Mouse (Mus musculus) heart, postnatal 4 days (tissue): Measurements from ENCODE around the gene Bscl2. TPM values are rescaled to one million over a fixed set of nuclear protein-coding genes. Genes with fewer than 3 reads are reported as not detected.
A peak's percentile ranks its signal among the peaks of the same experiment; 100 is the strongest.
"Not testable (repeated sequence)": the region's sequence is repeated elsewhere in the genome, so short reads cannot be mapped to it uniquely, and the experiment has no call there.

Source experiments
- DNase-seq: peaks from one replicate; pipeline ENCODE4 v3.0.0; 2021
- microRNA-seq, 2 experiments: library from miRNA; unstranded; fragments of <30 nt; microRNA quantifications; one replicate each; pipeline ENCODE4 v1.2.0; 2021 to 2022
- total RNA-seq, 2 experiments: library from RNA; stranded (reverse); gene quantifications; 2 replicates each; pipeline ENCODE4 v1.2.3; 2021

The Bscl2 gene
- total RNA-seq, 2 experiments from 2014 or later, result 26.2 to 27.5 TPM

GRCm38 (mm10) chr19:8872266-8872840, 35.1 kb downstream of the Bscl2 start:
- no peak for DNase-seq

GRCm38 (mm10) chr19:8875031-8875430, 37.8 kb downstream of the Bscl2 start:
- DNase-seq, result no peak

- peak; percentile 90 for DNase-seq
Observed at GRCm38 (mm10) chr19:8880311-8881033, 43.2 kb downstream of the Bscl2 start, which contains the start of gene Uqcc3. Gene Uqcc3, minus strand, starts transcription at chr19:8880923.

GRCm38 (mm10) chr19:8881034-8881392, 43.7 kb downstream of the Bscl2 start:
- DNase-seq, result no peak

- no peak for DNase-seq
Observed at GRCm38 (mm10) chr19:8883616-8884015, 46.3 kb downstream of the Bscl2 start, which contains the start of the genes Lbhd1 and Gm49403. Gene Lbhd1, plus strand, starts transcription at chr19:8883732. Gene Gm49403, plus strand, starts transcription at chr19:8883930.

GRCm38 (mm10) chr19:8886916-8887584, 49.8 kb downstream of the Bscl2 start:
- no peak for DNase-seq

GRCm38 (mm10) chr19:8887585-8888463, 50.6 kb downstream of the Bscl2 start:
- DNase-seq, result no peak

- peak; percentile 96 for DNase-seq
Observed at GRCm38 (mm10) chr19:8888511-8889385, 51.5 kb downstream of the Bscl2 start, which contains the start of the genes 1810009A15Rik and Gm49416. Gene 1810009A15Rik, plus strand, starts transcription at chr19:8888853. Gene Gm49416, plus strand, starts transcription at chr19:8888926.

GRCm38 (mm10) chr19:8892829-8893766, 55.8 kb downstream of the Bscl2 start, which contains the start of gene Ints5:
Gene Ints5, plus strand, starts transcription at chr19:8893005.
- peak; percentile 90 for DNase-seq

GRCm38 (mm10) chr19:8895397-8895960, 58.2 kb downstream of the Bscl2 start:
- no peak for DNase-seq

- not testable (repeated sequence) for DNase-seq
Observed at GRCm38 (mm10) chr19:8896231-8896630, 59.0 kb downstream of the Bscl2 start.

- peak; percentile 59 for DNase-seq
Observed at GRCm38 (mm10) chr19:8897211-8897864, 60.1 kb downstream of the Bscl2 start.

- peak; percentile 96 for DNase-seq
Observed at GRCm38 (mm10) chr19:8897865-8898495, 60.7 kb downstream of the Bscl2 start, which contains the start of gene Ganab. Gene Ganab, plus strand, starts transcription at chr19:8898071.

Small RNAs within 50 kb of the gene (microRNA-seq; reads per million reads assigned to microRNA genes)
- gene Mir5136, result 0 to 0.20 reads per million in 2 experiments

Other genes starting within 250 kb of the Bscl2 start
- gene Slc22a8, start 246.2 kb upstream of the Bscl2 start, total RNA-seq, result not detected
- gene Slc22a6, start 219.4 kb upstream of the Bscl2 start, total RNA-seq, result not detected
- not detected for gene Chrm1, start 173.7 kb upstream of the Bscl2 start, total RNA-seq
- 10 to 100 TPM; 62.4 to 66.3 TPM for gene Slc3a2, start 114.1 kb upstream of the Bscl2 start, total RNA-seq
- 10 to 100 TPM; 30.3 to 31.1 TPM for gene Wdr74, start 101.6 kb upstream of the Bscl2 start, total RNA-seq
- gene 1700092M07Rik, start 96.7 kb upstream of the Bscl2 start, total RNA-seq, result not detected
- 10 to 100 TPM; 43.4 to 48.5 TPM for gene Stx5a, start 96.1 kb upstream of the Bscl2 start, total RNA-seq
- gene Nxf1, start 80.4 kb upstream of the Bscl2 start, total RNA-seq, result 10 to 100 TPM; 82.1 to 86.1 TPM
- gene Tmem223, start 66.5 kb upstream of the Bscl2 start, total RNA-seq, result 100 to 1,000 TPM; 121 to 133 TPM
- 10 to 100 TPM; 16.6 to 17.1 TPM for gene Tmem179b, start 63.0 kb upstream of the Bscl2 start, total RNA-seq
- 10 to 100 TPM; 12.1 to 12.5 TPM for gene Taf6l, start 51.0 kb upstream of the Bscl2 start, total RNA-seq
- 10 to 100 TPM; 71.2 to 80.6 TPM for gene Polr2g, start 38.9 kb upstream of the Bscl2 start, total RNA-seq
- gene Zbtb3, start 34.9 kb upstream of the Bscl2 start, total RNA-seq, result 1 to 10 TPM; 2.4 to 2.5 TPM
- 10 to 100 TPM; 20.9 to 22.8 TPM for gene Ttc9c, start 18.1 kb upstream of the Bscl2 start, total RNA-seq
- gene Hnrnpul2, start 17.5 kb upstream of the Bscl2 start, total RNA-seq, result 10 to 100 TPM; 53.5 to 56.0 TPM
- not detected for gene AC129217.1, start 7.7 kb upstream of the Bscl2 start, total RNA-seq
- gene Gng3, start 1.7 kb downstream of the Bscl2 start, total RNA-seq, result under 1 TPM in 1 of 2 experiments, not detected in 1; 0.16 TPM
- 1 to 10 TPM; 2.4 to 2.5 TPM for gene Lrrn4cl, start 13.3 kb downstream of the Bscl2 start, total RNA-seq
- gene Ubxn1, start 34.0 kb downstream of the Bscl2 start, total RNA-seq, result 100 to 1,000 TPM; 112 to 125 TPM
- 10 to 100 TPM; 39.4 to 41.2 TPM for gene Uqcc3, start 43.5 kb downstream of the Bscl2 start, total RNA-seq
- 1 to 10 TPM; 2.1 to 5.6 TPM for gene Lbhd1, start 46.3 kb downstream of the Bscl2 start, total RNA-seq
- not detected for gene Gm49403, start 46.5 kb downstream of the Bscl2 start, total RNA-seq
- 10 to 100 TPM; 23.7 to 24.9 TPM for gene 1810009A15Rik, start 51.4 kb downstream of the Bscl2 start, total RNA-seq
- 1 to 10 TPM; 2.3 to 3.6 TPM for gene Gm49416, start 51.5 kb downstream of the Bscl2 start, total RNA-seq
- gene Ints5, start 55.5 kb downstream of the Bscl2 start, total RNA-seq, result 10 to 100 TPM; 16.3 to 17.1 TPM
- gene Ganab, start 60.6 kb downstream of the Bscl2 start, total RNA-seq, result 10 to 100 TPM; 80.9 to 83.7 TPM
- 10 to 100 TPM; 36.0 to 38.0 TPM for gene B3gat3, start 82.9 kb downstream of the Bscl2 start, total RNA-seq
- gene Rom1, start 91.9 kb downstream of the Bscl2 start, total RNA-seq, result 1 to 10 TPM; 3.1 to 3.2 TPM
- gene Eml3, start 92.1 kb downstream of the Bscl2 start, total RNA-seq, result 10 to 100 TPM; 15.4 to 16.6 TPM
- 10 to 100 TPM; 62.5 to 63.8 TPM for gene Mta2, start 104.4 kb downstream of the Bscl2 start, total RNA-seq
- 1 to 10 TPM; 8.3 to 9.6 TPM for gene Tut1, start 116.4 kb downstream of the Bscl2 start, total RNA-seq
- 100 to 1,000 TPM; 357 to 371 TPM for gene Eef1g, start 129.6 kb downstream of the Bscl2 start, total RNA-seq
- gene Ahnak, start 151.8 kb downstream of the Bscl2 start, total RNA-seq, result 100 to 1,000 TPM; 303 to 328 TPM